Mouse (Mus musculus): ENCODE data around the gene Plekha6.

DNA sequence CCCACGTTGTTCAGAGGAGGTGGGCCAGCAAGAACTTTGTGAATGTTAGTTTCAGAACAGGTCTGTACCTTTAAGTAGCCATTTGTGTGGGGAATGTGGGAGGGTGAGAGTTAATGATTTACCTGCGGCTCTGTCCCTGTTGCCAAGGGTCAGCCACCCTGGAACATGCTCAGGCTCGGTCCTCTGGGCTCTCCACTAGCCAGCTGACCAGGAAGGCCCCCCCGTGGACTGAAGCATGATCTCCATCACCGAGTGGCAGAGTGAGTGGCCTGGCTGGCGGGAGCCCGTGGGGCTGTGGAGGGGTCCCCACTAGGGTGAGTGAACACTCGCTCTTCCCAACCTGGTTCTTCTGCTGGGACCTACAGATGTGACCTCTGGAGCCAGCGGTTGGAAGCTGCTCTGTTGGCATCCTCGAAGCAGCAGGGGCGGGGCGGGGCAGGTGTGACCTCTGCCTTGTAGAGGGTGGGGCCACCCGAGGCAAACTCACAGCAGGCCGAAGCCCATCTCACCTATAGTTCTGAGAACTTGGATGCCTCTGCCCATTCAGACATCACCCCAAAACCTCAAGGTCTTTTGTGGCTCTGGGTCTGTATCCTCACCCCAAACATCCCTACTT lies 145.8 kb downstream of the Plekha6 start, which contains the start of gene Golt1a:
- TF ChIP-seq CTCF (IDR thresholded peaks at IDR 0.05; ENCODE audit: borderline replicate concordance, insufficient read depth, low read length) (no peak), POLR2A (IDR thresholded peaks at IDR 0.05; ENCODE audit: low read depth, low read length) (no peak)

Measured in embryonic fibroblast, embryonic 13.5 days (primary cell).